Mouse (Mus musculus) lung, postnatal 0 days (tissue): ENCODE measurements around the gene Glrx5. TPM values are rescaled to one million over a fixed set of nuclear protein-coding genes. Genes with fewer than 3 reads are reported as not detected.

Experiments
- ATAC-seq: fragments of 200-750 bp; cut with Nextera tagmentation; 2 replicates; pipeline ENCODE4 v1.8.0; 2017; ENCODE audit warnings: moderate library complexity
- DNase-seq: peaks from one replicate; pipeline ENCODE4 v3.0.0-alpha.2; 2016; ENCODE audit warnings: low spot score
- H3K27ac ChIP-seq: fragments of 300-500 bp; sonication (generic); 2 replicates; pipeline ENCODE4 v1.5.1; 2014; ENCODE audit warnings: antibody characterized with exemption, mild to moderate bottlenecking, low read length, mixed read lengths
- H3K27me3 ChIP-seq: fragments of 300-500 bp; sonication (generic); replicated peaks from 2 replicates; pipeline ENCODE4 v1.6.1; 2014; ENCODE audit warnings: low read length, mixed read lengths; ENCODE audit not compliant: insufficient read depth
- H3K36me3 ChIP-seq: fragments of 300-500 bp; sonication (generic); 2 replicates; pipeline ENCODE4 v1.6.1; 2014; ENCODE audit warnings: low read length, mixed read lengths; ENCODE audit not compliant: insufficient read depth
- H3K4me1 ChIP-seq: fragments of 300-500 bp; sonication (generic); 2 replicates; pipeline ENCODE4 v1.6.1; 2014; ENCODE audit warnings: antibody characterized with exemption, low read depth, low read length, mixed read lengths; ENCODE audit not compliant: insufficient read depth
- H3K4me2 ChIP-seq: fragments of 300-500 bp; sonication (generic); replicated peaks from 2 replicates; pipeline ENCODE4 v1.6.1; 2014; ENCODE audit warnings: low read depth, mild to moderate bottlenecking, low read length, moderate library complexity, mixed read lengths
- H3K4me3 ChIP-seq: fragments of 300-500 bp; sonication (generic); 2 replicates; pipeline ENCODE4 v1.5.1; 2014; ENCODE audit warnings: low read depth, low read length
- H3K9ac ChIP-seq: fragments of 300-500 bp; sonication (generic); replicated peaks from 2 replicates; pipeline ENCODE4 v1.6.1; 2014; ENCODE audit warnings: low read depth, mild to moderate bottlenecking
- H3K9me3 ChIP-seq: fragments of 300-500 bp; sonication (generic); 2 replicates; pipeline ENCODE4 v1.6.1; 2016; ENCODE audit warnings: low read length, mixed read lengths
- CTCF ChIP-seq: IDR thresholded peaks from 2 replicates; pipeline ENCODE4 v1.5.1; 2016; ENCODE audit warnings: antibody characterized with exemption, mild to moderate bottlenecking
- EP300 ChIP-seq: IDR thresholded peaks from 2 replicates; pipeline ENCODE4 v1.6.1; 2016; ENCODE audit warnings: antibody characterized with exemption, mild to moderate bottlenecking, control low read depth
- WGBS: fragments of 180-500 bp; shearing (Covaris S2); extraction: QIAGEN DNeasy Blood & Tissue Kit; methylation state at CpG from one replicate; pipeline ENCODE4 v1.1.7; 2014; 5-methylcytosine and 5-hydroxymethylcytosine counted together
- polyA plus RNA-seq: library from polyadenylated mRNA; unstranded; fragments of >200 nt; fragmentation: Nextera tagmentation; extraction: Ambion mirVana; gene quantifications from 2 replicates; pipeline ENCODE4 v1.2.1, GENCODE M21; 2015

The Glrx5 gene
- polyA plus RNA-seq, 1 experiment from 2014 or later: 127 TPM

GRCm38 (mm10) chr12:105009370-105010212 lies 22.9 kb upstream of the Glrx5 start, which contains the start of gene Syne3:
Gene Syne3, minus strand, starts transcription at chr12:105009809.
- peak within 1 kb of the TSS; percentile 41 for H3K9ac ChIP-seq
- H3K9me3 ChIP-seq: no peaks in the 10 kb centered on the region
- WGBS: under 1% methylated on average over 57 of the region's 66 CpGs
- TF ChIP-seq EP300: no peak
- TF ChIP-seq CTCF: peak; percentile 27; the same call in 1 of the 2 replicates
- peak within 1 kb of the TSS; percentile 92 for H3K4me2 ChIP-seq
- DNase-seq (peak; percentile 72), ATAC-seq (peak; percentile 85)
- no peaks in the 10 kb centered on the region for H3K36me3 ChIP-seq
- H3K27me3 ChIP-seq: no peaks in the 10 kb centered on the region
- H3K27ac ChIP-seq: 0 out of 2 replicates have a peak within 1 kb of the TSS, but pooled peaks have one; percentile 20
- H3K4me3 ChIP-seq: peak within 1 kb of the TSS; percentile 70
- H3K4me1 ChIP-seq: peaks cover 8% of the 10 kb centered on the region

- no peak for DNase-seq
- Histone ChIP-seq H3K9me3 (no peaks in the 10 kb centered on the region), H3K27ac (no peak overlapping the region), H3K4me2 (peak overlapping the region; percentile 92), H3K4me1 (peaks cover 8% of the 10 kb centered on the region), H3K4me3 (peak overlapping the region; percentile 70), H3K9ac (no peak overlapping the region), H3K27me3 (no peaks in the 10 kb centered on the region), H3K36me3 (no peaks in the 10 kb centered on the region)
- ATAC-seq: no peak
- TF ChIP-seq CTCF: no peak
- no peak for TF ChIP-seq EP300
- 17% methylated on average over 9 of the region's 9 CpGs for whole genome bisulfite sequencing
Observed at GRCm38 (mm10) chr12:105010213-105010790, 22.2 kb upstream of the Glrx5 start.

- no peaks in the 10 kb centered on the region for H3K9me3 ChIP-seq
- H3K27ac ChIP-seq: no peak overlapping the region
- ATAC-seq: no peak
- no peak for DNase-seq
- no peak overlapping the region for H3K9ac ChIP-seq
- peaks cover 8% of the 10 kb centered on the region for H3K4me1 ChIP-seq
- no peak for TF ChIP-seq EP300
- no peak for TF ChIP-seq CTCF
- no peaks in the 10 kb centered on the region for H3K36me3 ChIP-seq
- WGBS: 93% methylated on average over 1 of the region's 1 CpGs
- no peak overlapping the region for H3K4me2 ChIP-seq
- no peaks in the 10 kb centered on the region for H3K27me3 ChIP-seq
- no peak overlapping the region for H3K4me3 ChIP-seq
Observed at GRCm38 (mm10) chr12:105011589-105011988, 20.9 kb upstream of the Glrx5 start.

GRCm38 (mm10) chr12:105012314-105012713 lies 20.2 kb upstream of the Glrx5 start:
- Histone ChIP-seq H3K4me3 (no peak overlapping the region), H3K9ac (no peak overlapping the region), H3K27ac (no peak overlapping the region), H3K4me1 (peaks cover 8% of the 10 kb centered on the region), H3K4me2 (no peak overlapping the region), H3K36me3 (no peaks in the 10 kb centered on the region), H3K9me3 (no peaks in the 10 kb centered on the region), H3K27me3 (no peaks in the 10 kb centered on the region)
- ATAC-seq: no peak
- no peak for DNase-seq
- TF ChIP-seq EP300 (no peak), CTCF (no peak)
- 85% methylated on average over 4 of the region's 4 CpGs for WGBS

GRCm38 (mm10) chr12:105013065-105013464 lies 19.4 kb upstream of the Glrx5 start:
- Histone ChIP-seq H3K27me3 (no peaks in the 10 kb centered on the region), H3K4me3 (no peak overlapping the region), H3K36me3 (no peaks in the 10 kb centered on the region), H3K9me3 (no peaks in the 10 kb centered on the region), H3K27ac (no peak overlapping the region), H3K4me1 (peaks cover 8% of the 10 kb centered on the region), H3K9ac (no peak overlapping the region), H3K4me2 (0 out of 2 replicates have a peak overlapping the region, but pooled peaks have one; percentile 22)
- DNase-seq (peak; percentile 81), ATAC-seq (peak; percentile 13)
- TF ChIP-seq CTCF (no peak), EP300 (peak; percentile 60)
- WGBS: 8% methylated on average over 17 of the region's 17 CpGs

GRCm38 (mm10) chr12:105016199-105016598 lies 16.3 kb upstream of the Glrx5 start:
- H3K27ac ChIP-seq: no peak overlapping the region
- no peaks in the 10 kb centered on the region for H3K4me1 ChIP-seq
- TF ChIP-seq CTCF (no peak), EP300 (no peak)
- H3K36me3 ChIP-seq: no peaks in the 10 kb centered on the region
- ATAC-seq (no peak), DNase-seq (no peak)
- H3K4me3 ChIP-seq: no peak overlapping the region
- no peak overlapping the region for H3K4me2 ChIP-seq
- H3K9me3 ChIP-seq: no peaks in the 10 kb centered on the region
- H3K27me3 ChIP-seq: no peaks in the 10 kb centered on the region
- 57% methylated on average over 4 of the region's 4 CpGs for WGBS
- no peak overlapping the region for H3K9ac ChIP-seq
